Comparison of ENCODE assay signal across 14 mouse cellular contexts in genomic region chr2:6359645-6360044, GRCm38 (mm10). TPM values are rescaled to one million over a fixed set of nuclear protein-coding genes. Genes with fewer than 3 reads are reported as not detected.
DNase-seq lines count a peak whose midpoint lies in the region; ATAC-seq and TF ChIP-seq lines count a peak whose summit lies in the region.
"Had no signal": no experiment of that assay in that cellular context is flagged by ENCODE, and none has a peak within 500 bp of the region (broad histone marks: within the 10 kb centered on the region; RNA-seq: fewer than 3 reads in every experiment).

No protein-coding gene starts in this region.

- no peak overlapping the region for H3K9ac ChIP-seq in embryonic facial prominence, embryonic 14.5 days (ENCODE audit: low read depth, low read length)
- H3K9ac ChIP-seq in stomach, postnatal 0 days (ENCODE audit: low read length), result no peak overlapping the region

- WGBS in kidney, adult 2 months, result 36% methylated on average over 9 of the region's 9 CpGs
- WGBS in embryonic facial prominence, embryonic 14.5 days, result 33% methylated on average over 9 of the region's 9 CpGs
- 38% methylated on average over 9 of the region's 9 CpGs for WGBS in stomach, postnatal 0 days

- H3K27ac ChIP-seq in kidney, adult 2 months (ENCODE audit: insufficient read depth, low read depth, low read length), result no peak overlapping the region
- H3K27ac ChIP-seq in embryonic facial prominence, embryonic 14.5 days (replicated peaks; ENCODE audit: low read depth, low read length), result peak overlapping the region; percentile 28; the same call in 1 of the 2 replicates
- no peak overlapping the region for H3K27ac ChIP-seq in stomach, postnatal 0 days (replicated peaks)
- H3K27ac ChIP-seq: left cerebral cortex, adult 2 months had no signal

- no peaks in the 10 kb centered on the region for H3K27me3 ChIP-seq in kidney, adult 2 months (replicated peaks; ENCODE audit: control insufficient read depth, insufficient read depth, low read length)
- H3K27me3 ChIP-seq in embryonic facial prominence, embryonic 14.5 days (replicated peaks; ENCODE audit: control insufficient read depth, insufficient read depth, low read length), result no peaks in the 10 kb centered on the region
- H3K27me3 ChIP-seq in stomach, postnatal 0 days (ENCODE audit: control insufficient read depth, insufficient read depth, low read length), result no peaks in the 10 kb centered on the region

- ATAC-seq in embryonic facial prominence, embryonic 14.5 days (ENCODE audit: low read depth), result peak; percentile 37; the same call in 1 of the 2 replicates
- peak; percentile 56 for ATAC-seq in stomach, postnatal 0 days (ENCODE audit: low FRiP score, low TSS enrichment)

- peaks cover 2% of the 10 kb centered on the region; the same call in 1 of the 2 replicates for H3K4me1 ChIP-seq in kidney, adult 2 months (ENCODE audit: control insufficient read depth, insufficient read depth, low read length)
- peaks cover 13% of the 10 kb centered on the region for H3K4me1 ChIP-seq in embryonic facial prominence, embryonic 14.5 days (ENCODE audit: control insufficient read depth, insufficient read depth, low read length)
- H3K4me1 ChIP-seq in stomach, postnatal 0 days (replicated peaks; ENCODE audit: control insufficient read depth, insufficient read depth), result no peaks in the 10 kb centered on the region

- no peak overlapping the region for H3K4me3 ChIP-seq in kidney, adult 2 months (ENCODE audit: insufficient read depth, low read depth, low read length)
- no peak overlapping the region for H3K4me3 ChIP-seq in embryonic facial prominence, embryonic 14.5 days (ENCODE audit: low read depth, low read length)
- H3K4me3 ChIP-seq in stomach, postnatal 0 days (ENCODE audit: low read depth, low read length), result no peak overlapping the region
- H3K4me3 ChIP-seq: left cerebral cortex, adult 2 months had no signal

- TF ChIP-seq CTCF in kidney, adult 2 months (conservative IDR thresholded peaks at IDR 0.05; ENCODE audit: insufficient read depth, insufficient read length, low read depth, low read length), result no peak
- TF ChIP-seq CTCF in stomach, postnatal 0 days (IDR thresholded peaks at IDR 0.05; ENCODE audit: low read depth), result no peak

- no peak for TF ChIP-seq POLR2A in kidney, adult 2 months (IDR thresholded peaks at IDR 0.05; ENCODE audit: low read depth, low read length)

- no peak for TF ChIP-seq EP300 in stomach, postnatal 0 days (optimal IDR thresholded peaks at IDR 0.05)

- H3K4me2 ChIP-seq in embryonic facial prominence, embryonic 14.5 days (ENCODE audit: low read depth, low read length), result 0 out of 2 replicates have a peak overlapping the region, but pooled peaks have one; percentile 4
- H3K4me2 ChIP-seq in stomach, postnatal 0 days (replicated peaks; ENCODE audit: low read depth), result no peak overlapping the region
- H3K4me2 ChIP-seq: liver, embryonic 11.5 days had no signal

- H3K36me3 ChIP-seq in kidney, adult 2 months (ENCODE audit: control insufficient read depth, insufficient read depth, low read length), result no peaks in the 10 kb centered on the region
- peaks cover 4% of the 10 kb centered on the region; the same call in 1 of the 2 replicates for H3K36me3 ChIP-seq in embryonic facial prominence, embryonic 14.5 days (ENCODE audit: control insufficient read depth, insufficient read depth, low read length)
- H3K36me3 ChIP-seq in stomach, postnatal 0 days (ENCODE audit: control insufficient read depth, insufficient read depth, low read length), result no peaks in the 10 kb centered on the region

- H3K9me3 ChIP-seq in embryonic facial prominence, embryonic 14.5 days (ENCODE audit: control insufficient read depth, low read length), result no peaks in the 10 kb centered on the region
- no peaks in the 10 kb centered on the region for H3K9me3 ChIP-seq in stomach, postnatal 0 days (ENCODE audit: control insufficient read depth, low read length)

- DNase-seq in kidney, adult 2 months, result peak; percentile 30
- DNase-seq in kidney, adult 8-10 months, result no peak
- peak; percentile 19 for DNase-seq in spleen, adult 12 weeks (ENCODE audit: low spot score)
- no peak for DNase-seq in spleen, postnatal 4 days (ENCODE audit: low spot score in 2 of 2)
- peak; percentile 57 for DNase-seq in embryonic facial prominence, embryonic 14.5 days (ENCODE audit: low spot score)
- DNase-seq in stomach, postnatal 0 days (ENCODE audit: low spot score), result no peak
- no peak for DNase-seq in gastrocnemius, adult 18-20 months (ENCODE audit: low spot score)
- DNase-seq: adrenal gland, postnatal 10 days; cerebellum, adult 9-11 months; heart, adult 18-20 months; heart, postnatal 36 days; kidney, postnatal 10 days had no signal

RNA-seq across cellular contexts. Expression of gene Usp6nl, which starts 37.2 kb away (rescaled TPM):
- 8.9 and 9.1 TPM in 2 replicates for polyA plus RNA-seq in kidney, adult 2 months (2012; rRNA removed)
- 8.0 and 8.5 TPM in 2 replicates for polyA plus RNA-seq in embryonic facial prominence, embryonic 14.5 days (2014; fragmentation: Nextera tagmentation; extraction: Ambion mirVana)
- polyA plus RNA-seq in stomach, postnatal 0 days (2015; fragmentation: Nextera tagmentation; extraction: Ambion mirVana), result 7.4 and 8.9 TPM in 2 replicates
- 1 to 10 TPM; 2.5 to 4.7 TPM for total RNA-seq in gastrocnemius, adult 18-20 months (2021)

Comparison
In these comparisons a context has a peak if more than half of its experiments do, and no peak if none do; other contexts are left out.
1. DNase-seq: peak in kidney, adult 2 months (single experiment), spleen, adult 12 weeks (single experiment) and embryonic facial prominence, embryonic 14.5 days (single experiment); none in kidney, adult 8-10 months (0 of 2), spleen, postnatal 4 days (0 of 2), stomach, postnatal 0 days (single experiment) and gastrocnemius, adult 18-20 months (single experiment).